Mouse (Mus musculus): ENCODE results near the gene Dnajc28.

Gene Dnajc28

GRCm38 (mm10) chr16:91632439-91632838, 13.6 kb upstream of the Dnajc28 start:
- no peak for DNase-seq

- DNase-seq, result no peak
Measured at GRCm38 (mm10) chr16:91630584-91630983, 11.8 kb upstream of the Dnajc28 start.

- no peak for DNase-seq
Measured at GRCm38 (mm10) chr16:91629749-91630148, 10.9 kb upstream of the Dnajc28 start.

- DNase-seq, result no peak
Measured at GRCm38 (mm10) chr16:91628673-91629072, 9.8 kb upstream of the Dnajc28 start.

GRCm38 (mm10) chr16:91627831-91628230, 9.0 kb upstream of the Dnajc28 start:
- no peak for DNase-seq

GRCm38 (mm10) chr16:91623074-91623473, 4.2 kb upstream of the Dnajc28 start:
- DNase-seq, result no peak

GRCm38 (mm10) chr16:91620991-91621390, 2.2 kb upstream of the Dnajc28 start:
- no peak for DNase-seq

GRCm38 (mm10) chr16:91620185-91620584, 1.4 kb upstream of the Dnajc28 start:
- no peak for DNase-seq

GRCm38 (mm10) chr16:91614552-91614951, 4.3 kb downstream of the Dnajc28 start:
- no peak for DNase-seq

- DNase-seq, result no peak
Measured at GRCm38 (mm10) chr16:91612525-91612924, 6.3 kb downstream of the Dnajc28 start.

- DNase-seq, result no peak
Measured at GRCm38 (mm10) chr16:91611248-91611647, 7.6 kb downstream of the Dnajc28 start.

- DNase-seq, result peak; percentile 66
Measured at GRCm38 (mm10) chr16:91609501-91610245, 9.2 kb downstream of the Dnajc28 start.

GRCm38 (mm10) chr16:91606958-91607357, 11.9 kb downstream of the Dnajc28 start:
- no peak for DNase-seq

- peak; percentile 70 for DNase-seq
Measured at GRCm38 (mm10) chr16:91605156-91605555, 13.7 kb downstream of the Dnajc28 start.

GRCm38 (mm10) chr16:91601693-91602092, 17.1 kb downstream of the Dnajc28 start:
- DNase-seq, result no peak

- no peak for DNase-seq
Measured at GRCm38 (mm10) chr16:91601081-91601480, 17.7 kb downstream of the Dnajc28 start.

GRCm38 (mm10) chr16:91599242-91599641, 19.6 kb downstream of the Dnajc28 start:
- DNase-seq, result no peak

GRCm38 (mm10) chr16:91597672-91598010, 21.2 kb downstream of the Dnajc28 start, which contains the start of gene Tmem50b:
TSS of gene Tmem50b (minus strand) at chr16:91597800.
- DNase-seq, result peak; percentile 99

- peak; percentile 28 for DNase-seq
Measured at GRCm38 (mm10) chr16:91596779-91597671, 21.8 kb downstream of the Dnajc28 start.

- no peak for DNase-seq
Measured at GRCm38 (mm10) chr16:91596397-91596778, 22.4 kb downstream of the Dnajc28 start.

- peak; percentile 57 for DNase-seq
Measured at GRCm38 (mm10) chr16:91595076-91595475, 23.8 kb downstream of the Dnajc28 start.

GRCm38 (mm10) chr16:91593262-91593661, 25.6 kb downstream of the Dnajc28 start:
- DNase-seq, result no peak

- no peak for DNase-seq
Measured at GRCm38 (mm10) chr16:91592162-91592561, 26.7 kb downstream of the Dnajc28 start.

GRCm38 (mm10) chr16:91588703-91589102, 30.1 kb downstream of the Dnajc28 start:
- no peak for DNase-seq
